Mouse (Mus musculus): ENCODE measurements around the gene Sp1. TPM values are rescaled to one million over a fixed set of nuclear protein-coding genes. Genes with fewer than 3 reads are reported as not detected.

Sp1 gene
- polyA plus RNA-seq, 1 experiment from 2014 or later: 7.0 TPM

- Histone ChIP-seq H3K4me3 (ENCODE audit: low read depth, low read length) (peak overlapping the region; percentile 41), H3K9me3 (replicated peaks; ENCODE audit: control insufficient read depth, low read length) (no peaks in the 10 kb centered on the region), H3K36me3 (ENCODE audit: control insufficient read depth, insufficient read depth, low read length) (0 out of 2 replicates have a peak, but pooled peaks cover 2% of the 10 kb centered on the region), H3K27ac (ENCODE audit: low read depth, low read length) (no peak overlapping the region), H3K4me1 (ENCODE audit: control insufficient read depth, insufficient read depth, low read length) (peaks cover 2% of the 10 kb centered on the region; the same call in 1 of the 2 replicates), H3K4me2 (ENCODE audit: low read length) (peak overlapping the region; percentile 63), H3K27me3 (replicated peaks; ENCODE audit: control insufficient read depth, insufficient read depth, low read length) (no peaks in the 10 kb centered on the region), H3K9ac (ENCODE audit: low read length) (peak overlapping the region; percentile 61)
- no peak for DNase-seq (ENCODE audit: low spot score)
- ATAC-seq: peak; percentile 24; the same call in 1 of the 2 replicates
- WGBS: 31% methylated on average over 6 of the region's 6 CpGs
Observed at GRCm38 (mm10) chr15:102459381-102459780, 53.4 kb downstream of the Sp1 start.

- Histone ChIP-seq H3K36me3 (ENCODE audit: control insufficient read depth, insufficient read depth, low read length) (0 out of 2 replicates have a peak, but pooled peaks cover 2% of the 10 kb centered on the region), H3K4me1 (ENCODE audit: control insufficient read depth, insufficient read depth, low read length) (peaks cover 2% of the 10 kb centered on the region; the same call in 1 of the 2 replicates), H3K4me3 (ENCODE audit: low read depth, low read length) (peak overlapping the region; percentile 41; the same call in 1 of the 2 replicates), H3K4me2 (ENCODE audit: low read length) (peak overlapping the region; percentile 63), H3K9ac (ENCODE audit: low read length) (no peak overlapping the region), H3K9me3 (replicated peaks; ENCODE audit: control insufficient read depth, low read length) (no peaks in the 10 kb centered on the region), H3K27ac (ENCODE audit: low read depth, low read length) (no peak overlapping the region), H3K27me3 (replicated peaks; ENCODE audit: control insufficient read depth, insufficient read depth, low read length) (no peaks in the 10 kb centered on the region)
- ATAC-seq: no peak
- no peak for DNase-seq (ENCODE audit: low spot score)
- 71% methylated on average over 5 of the region's 5 CpGs for WGBS
Observed at GRCm38 (mm10) chr15:102459847-102460246, 53.9 kb downstream of the Sp1 start.

- ATAC-seq (no peak), DNase-seq (ENCODE audit: low spot score) (no peak)
- Histone ChIP-seq H3K4me1 (ENCODE audit: control insufficient read depth, insufficient read depth, low read length) (peaks cover 2% of the 10 kb centered on the region; the same call in 1 of the 2 replicates), H3K36me3 (ENCODE audit: control insufficient read depth, insufficient read depth, low read length) (0 out of 2 replicates have a peak, but pooled peaks cover 2% of the 10 kb centered on the region), H3K9ac (ENCODE audit: low read length) (no peak overlapping the region), H3K4me2 (ENCODE audit: low read length) (no peak overlapping the region), H3K27ac (ENCODE audit: low read depth, low read length) (no peak overlapping the region), H3K4me3 (ENCODE audit: low read depth, low read length) (no peak overlapping the region), H3K27me3 (replicated peaks; ENCODE audit: control insufficient read depth, insufficient read depth, low read length) (no peaks in the 10 kb centered on the region), H3K9me3 (replicated peaks; ENCODE audit: control insufficient read depth, low read length) (no peaks in the 10 kb centered on the region)
- WGBS: 85% methylated on average over 12 of the region's 12 CpGs
Observed at GRCm38 (mm10) chr15:102460409-102460808, 54.5 kb downstream of the Sp1 start.

- ATAC-seq: no peak
Observed at GRCm38 (mm10) chr15:102460971-102461370, 55.0 kb downstream of the Sp1 start.

GRCm38 (mm10) chr15:102461430-102462075, 55.6 kb downstream of the Sp1 start:
- DNase-seq (ENCODE audit: low spot score) (no peak), ATAC-seq (no peak)
- Histone ChIP-seq H3K4me3 (ENCODE audit: low read depth, low read length) (no peak overlapping the region), H3K27me3 (replicated peaks; ENCODE audit: control insufficient read depth, insufficient read depth, low read length) (no peaks in the 10 kb centered on the region), H3K4me2 (ENCODE audit: low read length) (no peak overlapping the region), H3K36me3 (ENCODE audit: control insufficient read depth, insufficient read depth, low read length) (0 out of 2 replicates have a peak, but pooled peaks cover 2% of the 10 kb centered on the region), H3K4me1 (ENCODE audit: control insufficient read depth, insufficient read depth, low read length) (peaks cover 2% of the 10 kb centered on the region; the same call in 1 of the 2 replicates), H3K27ac (ENCODE audit: low read depth, low read length) (no peak overlapping the region), H3K9me3 (replicated peaks; ENCODE audit: control insufficient read depth, low read length) (no peaks in the 10 kb centered on the region), H3K9ac (ENCODE audit: low read length) (no peak overlapping the region)
- WGBS: 88% methylated on average over 9 of the region's 9 CpGs

More at GRCm38 (mm10) chr15:102460971-102461370, 55.0 kb downstream of the Sp1 start:
- H3K9ac ChIP-seq (ENCODE audit: low read length): no peak overlapping the region
- 0 out of 2 replicates have a peak, but pooled peaks cover 2% of the 10 kb centered on the region for H3K36me3 ChIP-seq (ENCODE audit: control insufficient read depth, insufficient read depth, low read length)
- WGBS: 75% methylated on average over 4 of the region's 4 CpGs
- H3K27me3 ChIP-seq (replicated peaks; ENCODE audit: control insufficient read depth, insufficient read depth, low read length): no peaks in the 10 kb centered on the region
- no peaks in the 10 kb centered on the region for H3K9me3 ChIP-seq (replicated peaks; ENCODE audit: control insufficient read depth, low read length)
- no peak overlapping the region for H3K4me3 ChIP-seq (ENCODE audit: low read depth, low read length)
- peaks cover 2% of the 10 kb centered on the region; the same call in 1 of the 2 replicates for H3K4me1 ChIP-seq (ENCODE audit: control insufficient read depth, insufficient read depth, low read length)
- no peak overlapping the region for H3K4me2 ChIP-seq (ENCODE audit: low read length)
- H3K27ac ChIP-seq (ENCODE audit: low read depth, low read length): no peak overlapping the region
- no peak for DNase-seq (ENCODE audit: low spot score)

- Histone ChIP-seq H3K4me3 (ENCODE audit: low read depth, low read length) (no peak overlapping the region), H3K36me3 (ENCODE audit: control insufficient read depth, insufficient read depth, low read length) (0 out of 2 replicates have a peak, but pooled peaks cover 2% of the 10 kb centered on the region), H3K9ac (ENCODE audit: low read length) (no peak overlapping the region), H3K4me2 (ENCODE audit: low read length) (no peak overlapping the region), H3K4me1 (ENCODE audit: control insufficient read depth, insufficient read depth, low read length) (peaks cover 2% of the 10 kb centered on the region; the same call in 1 of the 2 replicates), H3K27me3 (replicated peaks; ENCODE audit: control insufficient read depth, insufficient read depth, low read length) (no peaks in the 10 kb centered on the region), H3K27ac (ENCODE audit: low read depth, low read length) (no peak overlapping the region), H3K9me3 (replicated peaks; ENCODE audit: control insufficient read depth, low read length) (no peaks in the 10 kb centered on the region)
- ATAC-seq (no peak), DNase-seq (ENCODE audit: low spot score) (peak; percentile 34)
Observed at GRCm38 (mm10) chr15:102463666-102464065, 57.7 kb downstream of the Sp1 start.

GRCm38 (mm10) chr15:102468675-102469370, 62.9 kb downstream of the Sp1 start:
- DNase-seq (ENCODE audit: low spot score): no peak
- WGBS: 95% methylated on average over 9 of the region's 9 CpGs
- Histone ChIP-seq H3K4me3 (ENCODE audit: low read depth, low read length) (no peak overlapping the region), H3K36me3 (ENCODE audit: control insufficient read depth, insufficient read depth, low read length) (peaks cover 3% of the 10 kb centered on the region), H3K27me3 (replicated peaks; ENCODE audit: control insufficient read depth, insufficient read depth, low read length) (no peaks in the 10 kb centered on the region), H3K4me1 (ENCODE audit: control insufficient read depth, insufficient read depth, low read length) (peaks cover 14% of the 10 kb centered on the region), H3K9me3 (replicated peaks; ENCODE audit: control insufficient read depth, low read length) (no peaks in the 10 kb centered on the region), H3K9ac (ENCODE audit: low read length) (no peak overlapping the region), H3K4me2 (ENCODE audit: low read length) (no peak overlapping the region), H3K27ac (ENCODE audit: low read depth, low read length) (no peak overlapping the region)
- no peak for ATAC-seq

- whole genome bisulfite sequencing: under 1% methylated on average over 34 of the region's 40 CpGs
- no peaks in the 10 kb centered on the region for H3K9me3 ChIP-seq (replicated peaks; ENCODE audit: control insufficient read depth, low read length)
- DNase-seq (ENCODE audit: low spot score) (peak; percentile 99), ATAC-seq (peak; percentile 99)
- H3K27me3 ChIP-seq (replicated peaks; ENCODE audit: control insufficient read depth, insufficient read depth, low read length): no peaks in the 10 kb centered on the region
- peak within 1 kb of the TSS; percentile 71 for H3K4me2 ChIP-seq (ENCODE audit: low read length)
- peak within 1 kb of the TSS; percentile 94 for H3K9ac ChIP-seq (ENCODE audit: low read length)
- peaks cover 17% of the 10 kb centered on the region for H3K36me3 ChIP-seq (ENCODE audit: control insufficient read depth, insufficient read depth, low read length)
- peak within 1 kb of the TSS; percentile 96 for H3K27ac ChIP-seq (ENCODE audit: low read depth, low read length)
- peak within 1 kb of the TSS; percentile 83 for H3K4me3 ChIP-seq (ENCODE audit: low read depth, low read length)
- H3K4me1 ChIP-seq (ENCODE audit: control insufficient read depth, insufficient read depth, low read length): peaks cover 14% of the 10 kb centered on the region
Observed at GRCm38 (mm10) chr15:102470183-102470604, 64.3 kb downstream of the Sp1 start, which contains the start of gene Pcbp2. Pcbp2 (plus strand) TSS chr15:102470539.
